Mouse (Mus musculus) cortical plate, adult 2 months (tissue): Measurements from ENCODE around the gene Atp6v0a4. TPM values are rescaled to one million over a fixed set of nuclear protein-coding genes. Genes with fewer than 3 reads are reported as not detected.

Source experiments
- H3K27ac ChIP-seq: fragments of 200-500 bp; 2 replicates; pipeline ENCODE4 v1.5.1; 2012; ENCODE audit warnings: low read length, control low read depth, inconsistent platforms; ENCODE audit not compliant: insufficient read depth
- H3K4me1 ChIP-seq: fragments of 200-500 bp; 2 replicates; pipeline ENCODE4 v1.6.1; 2011; ENCODE audit warnings: low read length; ENCODE audit not compliant: control insufficient read depth, insufficient read depth
- H3K4me3 ChIP-seq: fragments of 200-500 bp; 2 replicates; pipeline ENCODE4 v1.5.1; 2011; ENCODE audit warnings: mild to moderate bottlenecking, low read length, control low read depth; ENCODE audit not compliant: insufficient read depth
- CTCF ChIP-seq: fragments of 200-500 bp; IDR thresholded peaks from 2 replicates; pipeline ENCODE4 v1.5.1; 2011; ENCODE audit warnings: mild to moderate bottlenecking, control low read depth, low read length; ENCODE audit not compliant: insufficient read depth; ENCODE audit errors: extremely low read depth
- POLR2A ChIP-seq: fragments of 200-500 bp; IDR thresholded peaks from 2 replicates; pipeline ENCODE4 v1.6.1; 2011; ENCODE audit warnings: mild to moderate bottlenecking, low read length, control low read depth; ENCODE audit not compliant: insufficient read depth; ENCODE audit errors: extremely low read depth
- polyA plus RNA-seq: library from polyadenylated mRNA; depleted of rRNA; stranded (reverse); fragments of >200 nt; gene quantifications from 2 replicates; pipeline ENCODE4 v1.2.3, GENCODE M21; 2012

The Atp6v0a4 gene
- polyA plus RNA-seq, 1 experiment, result 0.15 TPM

GRCm38 (mm10) chr6:38129883-38130282, 5.5 kb upstream of the Atp6v0a4 start:
- H3K4me3 ChIP-seq, result no peak overlapping the region
- H3K4me1 ChIP-seq, result peaks cover 2% of the 10 kb centered on the region; the same call in 1 of the 2 replicates
- TF ChIP-seq CTCF, result 0 out of 2 replicates have a peak, but pooled peaks have one; percentile 17
- no peak for TF ChIP-seq POLR2A
- no peak overlapping the region for H3K27ac ChIP-seq

- Histone ChIP-seq H3K4me3 (no peak overlapping the region), H3K4me1 (no peaks in the 10 kb centered on the region), H3K27ac (no peak overlapping the region)
- TF ChIP-seq CTCF (no peak), POLR2A (no peak)
Observed at GRCm38 (mm10) chr6:38128115-38128514, 3.7 kb upstream of the Atp6v0a4 start.

GRCm38 (mm10) chr6:38125462-38125861, 1.1 kb upstream of the Atp6v0a4 start:
- no peak for TF ChIP-seq POLR2A
- TF ChIP-seq CTCF, result no peak
- Histone ChIP-seq H3K27ac (no peak overlapping the region), H3K4me3 (no peak overlapping the region), H3K4me1 (no peaks in the 10 kb centered on the region)

- H3K4me1 ChIP-seq, result no peaks in the 10 kb centered on the region
- no peak overlapping the region for H3K27ac ChIP-seq
- H3K4me3 ChIP-seq, result no peak overlapping the region
- no peak for TF ChIP-seq CTCF
- TF ChIP-seq POLR2A, result no peak
Observed at GRCm38 (mm10) chr6:38124882-38125281, 496 bp upstream of the Atp6v0a4 start.

- Histone ChIP-seq H3K27ac (no peak overlapping the region), H3K4me1 (no peaks in the 10 kb centered on the region), H3K4me3 (no peak overlapping the region)
- TF ChIP-seq CTCF, result no peak
- no peak for TF ChIP-seq POLR2A
Observed at GRCm38 (mm10) chr6:38123471-38124206, 747 bp downstream of the Atp6v0a4 start.

- Histone ChIP-seq H3K4me3 (no peak overlapping the region), H3K27ac (no peak overlapping the region), H3K4me1 (no peaks in the 10 kb centered on the region)
- no peak for TF ChIP-seq POLR2A
- TF ChIP-seq CTCF, result no peak
Observed at GRCm38 (mm10) chr6:38122791-38123190, 1.6 kb downstream of the Atp6v0a4 start.

- TF ChIP-seq CTCF, result no peak
- TF ChIP-seq POLR2A, result no peak
- Histone ChIP-seq H3K27ac (no peak overlapping the region), H3K4me1 (no peaks in the 10 kb centered on the region), H3K4me3 (no peak overlapping the region)
Observed at GRCm38 (mm10) chr6:38121843-38122242, 2.5 kb downstream of the Atp6v0a4 start.

GRCm38 (mm10) chr6:38120681-38121371, 3.6 kb downstream of the Atp6v0a4 start:
- H3K4me3 ChIP-seq, result no peak overlapping the region
- H3K27ac ChIP-seq, result no peak overlapping the region
- TF ChIP-seq CTCF (no peak), POLR2A (no peak)
- no peaks in the 10 kb centered on the region for H3K4me1 ChIP-seq

GRCm38 (mm10) chr6:38118341-38118740, 6.0 kb downstream of the Atp6v0a4 start:
- H3K4me1 ChIP-seq, result no peaks in the 10 kb centered on the region
- no peak overlapping the region for H3K4me3 ChIP-seq
- TF ChIP-seq POLR2A (no peak), CTCF (no peak)
- no peak overlapping the region for H3K27ac ChIP-seq

- no peak overlapping the region for H3K4me3 ChIP-seq
- H3K4me1 ChIP-seq, result no peaks in the 10 kb centered on the region
- no peak overlapping the region for H3K27ac ChIP-seq
- TF ChIP-seq CTCF (no peak), POLR2A (no peak)
Observed at GRCm38 (mm10) chr6:38116107-38116770, 8.1 kb downstream of the Atp6v0a4 start.
